Mouse (Mus musculus): ENCODE data around the gene Ugt1a6a. TPM values are rescaled to one million over a fixed set of nuclear protein-coding genes. Genes with fewer than 3 reads are reported as not detected.
A peak's percentile ranks its signal among the peaks of the same experiment; 100 is the strongest.
"Not testable (repeated sequence)": the region's sequence is repeated elsewhere in the genome, so short reads cannot be mapped to it uniquely, and the experiment has no call there.

The Ugt1a6a gene
- polyA plus RNA-seq, 1 experiment from 2014 or later: 6.7 TPM

- H3K27me3 ChIP-seq (ENCODE audit: insufficient read depth, low read length): no peaks in the 10 kb centered on the region
- H3K4me3 ChIP-seq (ENCODE audit: low read length): no peak overlapping the region
- 90% methylated on average over 1 of the region's 1 CpGs for WGBS
- H3K27ac ChIP-seq (ENCODE audit: low read length): no peak overlapping the region
- no peak overlapping the region for H3K9ac ChIP-seq (replicated peaks; ENCODE audit: low read length)
- no peaks in the 10 kb centered on the region for H3K4me1 ChIP-seq (ENCODE audit: insufficient read depth, low read length)
- no peaks in the 10 kb centered on the region for H3K9me3 ChIP-seq (ENCODE audit: low read length)
- no peak for ATAC-seq (ENCODE audit: low FRiP score, low TSS enrichment)
- no peak overlapping the region for H3K4me2 ChIP-seq (replicated peaks; ENCODE audit: low read depth, low read length)
- no peaks in the 10 kb centered on the region for H3K36me3 ChIP-seq (ENCODE audit: insufficient read depth, low read length)
Measured at GRCm38 (mm10) chr1:88104667-88105430, 29.8 kb upstream of the Ugt1a6a start.

GRCm38 (mm10) chr1:88105656-88106055 is 29.0 kb upstream of the Ugt1a6a start:
- Histone ChIP-seq H3K36me3 (ENCODE audit: insufficient read depth, low read length) (no peaks in the 10 kb centered on the region), H3K9ac (replicated peaks; ENCODE audit: low read length) (no peak overlapping the region), H3K27ac (ENCODE audit: low read length) (no peak overlapping the region), H3K4me1 (ENCODE audit: insufficient read depth, low read length) (no peaks in the 10 kb centered on the region), H3K9me3 (ENCODE audit: low read length) (no peaks in the 10 kb centered on the region), H3K27me3 (ENCODE audit: insufficient read depth, low read length) (no peaks in the 10 kb centered on the region), H3K4me3 (ENCODE audit: low read length) (no peak overlapping the region), H3K4me2 (replicated peaks; ENCODE audit: low read depth, low read length) (no peak overlapping the region)
- ATAC-seq (ENCODE audit: low FRiP score, low TSS enrichment): no peak
- 47% methylated on average over 2 of the region's 2 CpGs for WGBS

GRCm38 (mm10) chr1:88109027-88109557 is 25.5 kb upstream of the Ugt1a6a start:
- not testable (repeated sequence) for H3K27me3 ChIP-seq (ENCODE audit: insufficient read depth, low read length); H3K9ac ChIP-seq (replicated peaks; ENCODE audit: low read length); H3K4me1 ChIP-seq (ENCODE audit: insufficient read depth, low read length); H3K36me3 ChIP-seq (ENCODE audit: insufficient read depth, low read length); H3K4me3 ChIP-seq (ENCODE audit: low read length); H3K9me3 ChIP-seq (ENCODE audit: low read length); H3K27ac ChIP-seq (ENCODE audit: low read length); H3K4me2 ChIP-seq (replicated peaks; ENCODE audit: low read depth, low read length)
- WGBS: 53% methylated on average over 2 of the region's 2 CpGs
- peak; percentile 95 for ATAC-seq (ENCODE audit: low FRiP score, low TSS enrichment)

- H3K27ac ChIP-seq (ENCODE audit: low read length); H3K4me1 ChIP-seq (ENCODE audit: insufficient read depth, low read length): not testable (repeated sequence)
- 56% methylated on average over 2 of the region's 2 CpGs for WGBS
Measured at GRCm38 (mm10) chr1:88109604-88110003, 25.0 kb upstream of the Ugt1a6a start.

GRCm38 (mm10) chr1:88112769-88113168 is 21.8 kb upstream of the Ugt1a6a start:
- not testable (repeated sequence) for H3K4me2 ChIP-seq (replicated peaks; ENCODE audit: low read depth, low read length); H3K27ac ChIP-seq (ENCODE audit: low read length); H3K9me3 ChIP-seq (ENCODE audit: low read length); H3K4me3 ChIP-seq (ENCODE audit: low read length); ATAC-seq (ENCODE audit: low FRiP score, low TSS enrichment); H3K4me1 ChIP-seq (ENCODE audit: insufficient read depth, low read length); H3K36me3 ChIP-seq (ENCODE audit: insufficient read depth, low read length); H3K9ac ChIP-seq (replicated peaks; ENCODE audit: low read length); H3K27me3 ChIP-seq (ENCODE audit: insufficient read depth, low read length)
- WGBS: 95% methylated on average over 6 of the region's 6 CpGs

More at GRCm38 (mm10) chr1:88109604-88110003, 25.0 kb upstream of the Ugt1a6a start:
- not testable (repeated sequence) for H3K4me2 ChIP-seq (replicated peaks; ENCODE audit: low read depth, low read length); ATAC-seq (ENCODE audit: low FRiP score, low TSS enrichment); H3K36me3 ChIP-seq (ENCODE audit: insufficient read depth, low read length); H3K4me3 ChIP-seq (ENCODE audit: low read length); H3K9ac ChIP-seq (replicated peaks; ENCODE audit: low read length); H3K9me3 ChIP-seq (ENCODE audit: low read length); H3K27me3 ChIP-seq (ENCODE audit: insufficient read depth, low read length)

GRCm38 (mm10) chr1:88120550-88120949 is 14.1 kb upstream of the Ugt1a6a start:
- not testable (repeated sequence) for H3K36me3 ChIP-seq (ENCODE audit: insufficient read depth, low read length); H3K27me3 ChIP-seq (ENCODE audit: insufficient read depth, low read length); H3K4me2 ChIP-seq (replicated peaks; ENCODE audit: low read depth, low read length); H3K27ac ChIP-seq (ENCODE audit: low read length); H3K9ac ChIP-seq (replicated peaks; ENCODE audit: low read length); H3K4me1 ChIP-seq (ENCODE audit: insufficient read depth, low read length); H3K9me3 ChIP-seq (ENCODE audit: low read length); H3K4me3 ChIP-seq (ENCODE audit: low read length)
- peak; percentile 78 for ATAC-seq (ENCODE audit: low FRiP score, low TSS enrichment)
- WGBS: 13% methylated on average over 4 of the region's 4 CpGs

- H3K27me3 ChIP-seq (ENCODE audit: insufficient read depth, low read length); H3K9me3 ChIP-seq (ENCODE audit: low read length); H3K4me1 ChIP-seq (ENCODE audit: insufficient read depth, low read length); H3K36me3 ChIP-seq (ENCODE audit: insufficient read depth, low read length); H3K4me2 ChIP-seq (replicated peaks; ENCODE audit: low read depth, low read length); ATAC-seq (ENCODE audit: low FRiP score, low TSS enrichment); H3K27ac ChIP-seq (ENCODE audit: low read length); H3K9ac ChIP-seq (replicated peaks; ENCODE audit: low read length); H3K4me3 ChIP-seq (ENCODE audit: low read length): not testable (repeated sequence)
- no CpG with 5 or more reads among the region's 1 CpGs for WGBS
Measured at GRCm38 (mm10) chr1:88121521-88121920, 13.1 kb upstream of the Ugt1a6a start.

GRCm38 (mm10) chr1:88125827-88126360 is 8.7 kb upstream of the Ugt1a6a start:
- not testable (repeated sequence) for H3K9me3 ChIP-seq (ENCODE audit: low read length); H3K4me2 ChIP-seq (replicated peaks; ENCODE audit: low read depth, low read length); H3K4me1 ChIP-seq (ENCODE audit: insufficient read depth, low read length); H3K9ac ChIP-seq (replicated peaks; ENCODE audit: low read length); H3K4me3 ChIP-seq (ENCODE audit: low read length); ATAC-seq (ENCODE audit: low FRiP score, low TSS enrichment); H3K27me3 ChIP-seq (ENCODE audit: insufficient read depth, low read length); H3K36me3 ChIP-seq (ENCODE audit: insufficient read depth, low read length); H3K27ac ChIP-seq (ENCODE audit: low read length)
- WGBS: 80% methylated on average over 3 of the region's 4 CpGs

GRCm38 (mm10) chr1:88129091-88129490 is 5.5 kb upstream of the Ugt1a6a start:
- not testable (repeated sequence) for ATAC-seq (ENCODE audit: low FRiP score, low TSS enrichment); H3K4me1 ChIP-seq (ENCODE audit: insufficient read depth, low read length); H3K36me3 ChIP-seq (ENCODE audit: insufficient read depth, low read length); H3K4me2 ChIP-seq (replicated peaks; ENCODE audit: low read depth, low read length); H3K9ac ChIP-seq (replicated peaks; ENCODE audit: low read length); H3K27ac ChIP-seq (ENCODE audit: low read length); H3K4me3 ChIP-seq (ENCODE audit: low read length); H3K9me3 ChIP-seq (ENCODE audit: low read length); H3K27me3 ChIP-seq (ENCODE audit: insufficient read depth, low read length)
- 94% methylated on average over 2 of the region's 2 CpGs for WGBS

GRCm38 (mm10) chr1:88130223-88130622 is 4.4 kb upstream of the Ugt1a6a start:
- ATAC-seq (ENCODE audit: low FRiP score, low TSS enrichment): not testable (repeated sequence)
- WGBS: 89% methylated on average over 1 of the region's 1 CpGs

More at GRCm38 (mm10) chr1:88130223-88130622, 4.4 kb upstream of the Ugt1a6a start:
- H3K36me3 ChIP-seq (ENCODE audit: insufficient read depth, low read length); H3K27me3 ChIP-seq (ENCODE audit: insufficient read depth, low read length); H3K4me2 ChIP-seq (replicated peaks; ENCODE audit: low read depth, low read length); H3K9ac ChIP-seq (replicated peaks; ENCODE audit: low read length); H3K9me3 ChIP-seq (ENCODE audit: low read length); H3K4me3 ChIP-seq (ENCODE audit: low read length); H3K27ac ChIP-seq (ENCODE audit: low read length): not testable (repeated sequence)
- H3K4me1 ChIP-seq (ENCODE audit: insufficient read depth, low read length): peaks cover 13% of the 10 kb centered on the region
